Mouse (Mus musculus) liver, embryonic 15.5 days (tissue): ENCODE data around the gene Entr1. TPM values are rescaled to one million over a fixed set of nuclear protein-coding genes. Genes with fewer than 3 reads are reported as not detected.
"Not testable (repeated sequence)": the region's sequence is repeated elsewhere in the genome, so short reads cannot be mapped to it uniquely, and the experiment has no call there.

Source experiments
- ATAC-seq: fragments of 200-750 bp; cut with Nextera tagmentation; 2 replicates; pipeline ENCODE4 v1.8.0; 2017; ENCODE audit warnings: moderate number of reproducible peaks, mild to moderate bottlenecking, moderate library complexity; ENCODE audit not compliant: insufficient read depth
- H3K27ac ChIP-seq: fragments of 300-500 bp; sonication (generic); replicated peaks from 2 replicates; pipeline ENCODE4 v1.5.1; 2015; ENCODE audit warnings: mild to moderate bottlenecking, inconsistent platforms
- H3K27me3 ChIP-seq: fragments of 300-500 bp; sonication (generic); 2 replicates; pipeline ENCODE4 v1.6.1; 2015; ENCODE audit warnings: mild to moderate bottlenecking, inconsistent platforms
- H3K36me3 ChIP-seq: fragments of 300-500 bp; sonication (generic); replicated peaks from 2 replicates; pipeline ENCODE4 v1.6.1; 2015; ENCODE audit warnings: moderate library complexity, mild to moderate bottlenecking, inconsistent platforms
- H3K4me1 ChIP-seq: fragments of 300-500 bp; sonication (generic); replicated peaks from 2 replicates; pipeline ENCODE4 v1.6.1; 2015; ENCODE audit warnings: inconsistent platforms
- H3K4me2 ChIP-seq: fragments of 300-500 bp; sonication (generic); 2 replicates; pipeline ENCODE4 v1.6.1; 2015; ENCODE audit warnings: moderate library complexity, mild to moderate bottlenecking, inconsistent platforms
- H3K4me3 ChIP-seq: fragments of 300-500 bp; sonication (generic); replicated peaks from 2 replicates; pipeline ENCODE4 v1.5.1; 2015; ENCODE audit warnings: mild to moderate bottlenecking, inconsistent platforms
- H3K9ac ChIP-seq: fragments of 300-500 bp; sonication (generic); 2 replicates; pipeline ENCODE4 v1.6.1; 2015; ENCODE audit warnings: moderate library complexity, mild to moderate bottlenecking, inconsistent platforms
- H3K9me3 ChIP-seq: fragments of 300-500 bp; sonication (generic); replicated peaks from 2 replicates; pipeline ENCODE4 v1.6.1; 2016; ENCODE audit warnings: inconsistent platforms
- WGBS: fragments of 180-500 bp; shearing (Covaris S2); methylation state at CpG from one replicate; pipeline ENCODE4 v1.1.7; 2015; ENCODE audit warnings: mixed read lengths; ENCODE audit not compliant: insufficient replicate concordance; 5-methylcytosine and 5-hydroxymethylcytosine counted together
- polyA plus RNA-seq: library from polyadenylated mRNA; unstranded; fragments of >200 nt; fragmentation: Nextera tagmentation; extraction: Ambion mirVana; gene quantifications from 2 replicates; pipeline ENCODE4 v1.2.1, GENCODE M21; 2015

Entr1 gene
- polyA plus RNA-seq, 1 experiment from 2014 or later, result 38.2 TPM

DNA sequence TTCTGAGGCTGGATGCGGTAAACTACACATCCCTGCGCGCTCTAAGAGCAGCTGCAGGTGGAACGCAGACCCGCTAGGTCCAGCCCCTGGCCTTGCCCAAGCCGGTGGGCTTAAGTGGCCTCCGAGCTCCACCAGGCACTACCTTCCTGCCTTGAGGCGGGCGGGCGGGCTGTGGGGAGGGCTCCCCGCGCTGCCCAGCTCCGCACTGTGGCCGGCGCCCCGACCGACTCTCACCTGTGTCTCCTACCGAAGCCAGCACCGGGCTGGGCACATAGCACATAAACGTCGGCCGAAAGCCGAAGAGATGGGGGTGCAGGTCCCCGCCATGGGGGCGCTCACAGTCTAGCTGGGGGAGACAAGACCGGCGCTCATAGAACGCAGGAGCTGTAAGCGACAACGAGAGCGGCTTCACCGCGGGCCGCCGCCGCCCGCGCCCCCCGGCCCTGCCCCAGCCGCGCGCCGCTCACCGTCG is 398 bp downstream of the Entr1 start:
- H3K36me3 ChIP-seq, result peaks cover 72% of the 10 kb centered on the region
- ATAC-seq, result peak; percentile 53
- H3K27ac ChIP-seq, result peak overlapping the region; percentile 83

GRCm38 (mm10) chr2:26387713-26388112 is 1.4 kb downstream of the Entr1 start:
- H3K9me3 ChIP-seq, result no peaks in the 10 kb centered on the region
- peak overlapping the region; percentile 95 for H3K4me3 ChIP-seq
- 76% methylated on average over 3 of the region's 3 CpGs for WGBS
- no peaks in the 10 kb centered on the region for H3K27me3 ChIP-seq
- no peak for ATAC-seq
- peak overlapping the region; percentile 91 for H3K4me2 ChIP-seq
- peaks cover 72% of the 10 kb centered on the region for H3K36me3 ChIP-seq
- H3K9ac ChIP-seq, result peak overlapping the region; percentile 84; the same call in 1 of the 2 replicates
- no peak overlapping the region for H3K27ac ChIP-seq
- peaks cover 32% of the 10 kb centered on the region for H3K4me1 ChIP-seq

More for the DNA sequence above, 398 bp downstream of the Entr1 start:
- peak overlapping the region; percentile 95 for H3K4me3 ChIP-seq
- H3K9ac ChIP-seq, result peak overlapping the region; percentile 84
- WGBS, result under 1% methylated on average over 45 of the region's 45 CpGs
- H3K4me2 ChIP-seq, result peak overlapping the region; percentile 91
- H3K4me1 ChIP-seq, result peaks cover 32% of the 10 kb centered on the region
- no peaks in the 10 kb centered on the region for H3K27me3 ChIP-seq
- no peaks in the 10 kb centered on the region for H3K9me3 ChIP-seq

DNA sequence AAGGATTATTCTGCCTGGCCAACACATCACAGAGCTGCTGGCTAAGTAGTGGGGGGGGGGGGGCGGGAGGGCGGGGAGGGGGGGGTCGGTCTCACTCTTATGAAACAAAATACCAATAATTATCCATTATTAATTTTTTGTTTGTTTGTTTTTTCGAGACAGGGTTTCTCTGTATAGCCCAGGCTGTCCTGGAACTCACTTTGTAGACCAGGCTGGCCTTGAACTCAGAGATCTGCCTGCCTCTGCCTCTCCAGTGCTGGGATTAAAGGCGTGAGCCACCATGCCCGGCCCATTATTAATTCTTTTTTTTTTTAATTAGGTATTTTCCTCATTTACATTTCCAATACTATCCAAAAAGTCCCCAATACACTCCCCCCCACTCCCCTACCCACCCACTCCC is 8.2 kb downstream of the Entr1 start:
- H3K9ac ChIP-seq, result peak overlapping the region; percentile 76; the same call in 1 of the 2 replicates
- 20% methylated on average over 6 of the region's 6 CpGs for WGBS
- H3K27me3 ChIP-seq, H3K27ac ChIP-seq, H3K9me3 ChIP-seq, ATAC-seq: not testable (repeated sequence)
- H3K4me2 ChIP-seq, result peak overlapping the region; percentile 96
- H3K36me3 ChIP-seq, result peaks cover 72% of the 10 kb centered on the region
- H3K4me3 ChIP-seq, result peak overlapping the region; percentile 81
- H3K4me1 ChIP-seq, result peaks cover 21% of the 10 kb centered on the region

DNA sequence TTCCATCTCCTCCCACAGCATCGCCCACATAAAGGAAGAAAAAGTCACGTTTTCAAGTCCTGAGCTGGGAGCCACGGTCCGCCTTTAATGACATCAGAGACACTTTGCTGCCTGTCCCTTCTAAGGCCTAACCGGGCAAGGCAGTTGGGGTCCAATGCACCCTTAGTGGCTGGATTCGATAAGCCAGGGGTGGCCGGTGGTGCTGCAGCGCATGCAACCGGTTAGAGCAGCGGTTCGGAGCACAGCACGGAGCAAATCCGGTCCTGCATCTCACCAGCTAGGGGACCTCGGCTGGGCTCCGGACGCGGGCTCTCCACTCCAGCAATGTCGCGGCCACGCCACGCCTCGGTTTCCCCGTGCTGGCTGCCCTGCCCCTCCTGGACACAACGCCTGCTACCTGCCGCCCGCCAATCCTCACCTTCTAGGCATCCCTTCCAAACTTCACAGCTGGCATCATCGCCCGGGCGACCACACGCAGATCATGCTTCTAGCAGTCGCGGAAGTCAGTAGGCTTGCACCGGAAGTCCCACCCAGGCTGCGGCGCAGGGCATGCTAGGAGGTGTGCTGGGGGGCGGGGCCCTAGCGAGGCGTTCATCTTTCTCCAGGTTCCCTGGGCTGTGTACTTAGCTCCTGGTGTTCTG is 8.9 kb downstream of the Entr1 start, which contains the start of gene Snapc4:
Gene Snapc4, minus strand, starts transcription at position 523 of the 641 bp plus-strand sequence.
- Histone ChIP-seq H3K4me3 (peak within 1 kb of the TSS; percentile 81), H3K9me3 (no peaks in the 10 kb centered on the region), H3K36me3 (peaks cover 72% of the 10 kb centered on the region), H3K4me1 (peaks cover 21% of the 10 kb centered on the region), H3K27me3 (no peaks in the 10 kb centered on the region), H3K4me2 (peak within 1 kb of the TSS; percentile 96), H3K27ac (peak within 1 kb of the TSS; percentile 55), H3K9ac (peak within 1 kb of the TSS; percentile 76)
- WGBS, result under 1% methylated on average over 38 of the region's 38 CpGs
- peak; percentile 91 for ATAC-seq

DNA sequence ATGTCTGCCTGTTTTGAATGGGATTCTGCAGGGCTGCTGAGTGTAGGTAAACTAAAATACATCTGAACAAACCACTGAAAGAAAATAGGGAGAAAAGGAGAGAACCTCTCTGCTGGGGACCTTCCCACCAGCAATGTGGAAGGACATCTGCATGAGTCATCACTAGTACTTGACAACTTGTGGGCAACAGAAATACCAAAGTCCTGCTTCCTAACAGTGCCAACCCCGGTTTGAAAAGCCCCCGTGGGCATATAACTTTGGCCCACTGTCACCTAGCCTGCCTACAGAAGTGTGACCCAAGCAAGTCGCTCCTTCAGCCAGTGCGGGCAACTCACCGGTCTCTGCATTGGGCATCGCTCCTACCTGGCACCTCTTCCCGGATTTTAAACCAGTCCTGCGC is 16.7 kb downstream of the Entr1 start:
- H3K9me3 ChIP-seq, result no peaks in the 10 kb centered on the region
- no peak overlapping the region for H3K4me2 ChIP-seq
- no peak overlapping the region for H3K9ac ChIP-seq
- H3K27me3 ChIP-seq, result no peaks in the 10 kb centered on the region
- no peak for ATAC-seq
- 76% methylated on average over 8 of the region's 8 CpGs for WGBS
- H3K4me1 ChIP-seq, result no peaks in the 10 kb centered on the region
- peaks cover 96% of the 10 kb centered on the region for H3K36me3 ChIP-seq
- no peak overlapping the region for H3K4me3 ChIP-seq
- no peak overlapping the region for H3K27ac ChIP-seq

- H3K4me1 ChIP-seq, result no peaks in the 10 kb centered on the region
- H3K27ac ChIP-seq, result no peak overlapping the region
- H3K9me3 ChIP-seq, result no peaks in the 10 kb centered on the region
- H3K9ac ChIP-seq, result no peak overlapping the region
- H3K4me3 ChIP-seq, result no peak overlapping the region
- no peaks in the 10 kb centered on the region for H3K27me3 ChIP-seq
- H3K4me2 ChIP-seq, result no peak overlapping the region
- no peak for ATAC-seq
- H3K36me3 ChIP-seq, result peaks cover 93% of the 10 kb centered on the region
- 61% methylated on average over 1 of the region's 1 CpGs for WGBS
These were observed 20.5 kb downstream of the Entr1 start for GRCm38 (mm10) chr2:26368572-26368971.

- no peaks in the 10 kb centered on the region for H3K27me3 ChIP-seq
- no peaks in the 10 kb centered on the region for H3K9me3 ChIP-seq
- no peak overlapping the region for H3K4me3 ChIP-seq
- H3K4me1 ChIP-seq, result no peaks in the 10 kb centered on the region
- peaks cover 86% of the 10 kb centered on the region for H3K36me3 ChIP-seq
- H3K9ac ChIP-seq, result no peak overlapping the region
- H3K27ac ChIP-seq, result no peak overlapping the region
- 78% methylated on average over 6 of the region's 6 CpGs for WGBS
- H3K4me2 ChIP-seq, result no peak overlapping the region
- no peak for ATAC-seq
These were observed 21.2 kb downstream of the Entr1 start for GRCm38 (mm10) chr2:26367911-26368310.

DNA sequence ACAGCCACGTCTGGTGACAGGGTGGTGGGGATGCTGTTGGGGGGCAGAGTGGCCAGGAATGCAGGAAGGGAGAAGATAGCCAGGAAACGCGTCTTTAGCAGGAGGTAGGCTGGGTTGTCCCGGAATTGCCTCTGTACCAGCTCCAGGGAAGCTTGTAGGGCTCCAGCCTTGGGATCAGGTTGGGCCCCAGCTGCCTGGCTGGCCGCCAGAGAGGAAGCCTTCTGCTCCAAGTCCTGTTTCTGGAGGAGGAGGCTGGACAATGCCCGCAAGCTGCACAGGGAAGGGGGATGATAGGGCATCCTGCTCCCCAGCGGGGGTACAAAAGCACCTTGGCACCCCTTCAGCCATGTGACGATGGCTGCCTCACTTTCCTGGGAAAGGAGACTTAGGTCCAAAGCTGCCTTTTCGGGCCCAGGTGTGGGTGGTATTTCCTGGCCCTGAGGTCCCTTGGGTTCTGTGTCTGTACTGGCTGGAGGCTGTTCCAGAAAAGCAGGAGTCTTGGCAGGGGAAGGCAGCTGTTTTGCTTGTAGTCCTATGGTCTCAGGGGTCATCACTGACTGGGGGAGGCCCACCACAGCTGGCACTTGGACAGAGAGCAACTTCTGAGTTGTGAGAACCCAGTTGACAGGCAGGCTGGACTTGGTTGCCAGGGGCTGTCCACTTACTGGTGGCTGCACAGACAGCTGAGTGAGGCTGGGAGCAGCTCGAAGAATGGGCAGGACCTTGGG is 24.2 kb downstream of the Entr1 start:
- no peak for ATAC-seq
- H3K9me3 ChIP-seq, result no peaks in the 10 kb centered on the region
- H3K27ac ChIP-seq, result no peak overlapping the region; the same call in 1 of the 2 replicates
- H3K9ac ChIP-seq, result no peak overlapping the region
- H3K4me3 ChIP-seq, result no peak overlapping the region
- peaks cover 59% of the 10 kb centered on the region for H3K36me3 ChIP-seq
- WGBS, result 73% methylated on average over 10 of the region's 10 CpGs
- no peaks in the 10 kb centered on the region for H3K27me3 ChIP-seq
- H3K4me2 ChIP-seq, result no peak overlapping the region
- H3K4me1 ChIP-seq, result 0 out of 2 replicates have a peak, but pooled peaks cover 5% of the 10 kb centered on the region

GRCm38 (mm10) chr2:26363481-26363880 is 25.6 kb downstream of the Entr1 start:
- Histone ChIP-seq H3K36me3 (peaks cover 44% of the 10 kb centered on the region), H3K9me3 (no peaks in the 10 kb centered on the region), H3K4me1 (0 out of 2 replicates have a peak, but pooled peaks cover 8% of the 10 kb centered on the region), H3K27ac (no peak overlapping the region), H3K4me3 (no peak overlapping the region), H3K4me2 (no peak overlapping the region), H3K27me3 (no peaks in the 10 kb centered on the region), H3K9ac (no peak overlapping the region)
- ATAC-seq, result no peak
- 67% methylated on average over 5 of the region's 5 CpGs for WGBS

DNA sequence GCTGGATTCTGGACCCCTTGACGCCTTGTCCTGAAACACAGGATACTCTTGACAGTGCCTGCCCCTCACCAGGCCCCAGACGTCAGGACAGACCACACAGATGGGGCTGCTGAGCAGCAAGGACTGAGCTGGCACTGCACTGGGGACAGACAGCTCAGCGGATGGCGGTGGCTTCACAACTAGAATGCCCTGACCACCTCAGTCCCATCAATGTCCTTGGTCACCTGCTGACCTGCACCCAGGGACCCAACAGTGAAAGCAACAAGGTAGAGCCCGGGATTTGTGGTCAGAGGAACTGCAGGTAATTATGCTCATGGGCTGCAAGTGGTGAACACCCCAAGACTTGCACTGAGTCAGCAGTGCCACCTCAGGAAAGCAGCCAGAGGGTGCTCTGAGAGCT is 26.1 kb downstream of the Entr1 start:
- Histone ChIP-seq H3K36me3 (peaks cover 39% of the 10 kb centered on the region), H3K9me3 (no peaks in the 10 kb centered on the region), H3K4me3 (no peak overlapping the region), H3K9ac (no peak overlapping the region), H3K27me3 (no peaks in the 10 kb centered on the region), H3K4me1 (0 out of 2 replicates have a peak, but pooled peaks cover 8% of the 10 kb centered on the region), H3K4me2 (no peak overlapping the region), H3K27ac (no peak overlapping the region)
- WGBS, result 70% methylated on average over 5 of the region's 5 CpGs
- no peak for ATAC-seq

- Histone ChIP-seq H3K4me3 (peak within 1 kb of the TSS; percentile 38), H3K27me3 (no peaks in the 10 kb centered on the region), H3K4me1 (0 out of 2 replicates have a peak, but pooled peaks cover 8% of the 10 kb centered on the region), H3K36me3 (peaks cover 17% of the 10 kb centered on the region), H3K27ac (no peak within 1 kb of the TSS), H3K9me3 (no peaks in the 10 kb centered on the region), H3K4me2 (peak within 1 kb of the TSS; percentile 23), H3K9ac (no peak within 1 kb of the TSS)
- 0 out of 2 replicates have a peak, but pooled peaks have one; percentile 5 for ATAC-seq
- 22% methylated on average over 3 of the region's 3 CpGs for WGBS
These were observed 28.3 kb downstream of the Entr1 start, which contains the start of gene Card9 for GRCm38 (mm10) chr2:26360772-26361171. Gene Card9 (minus strand): TSS chr2:26360918.
